ENCODE assay signal across 8 mouse cellular contexts in genomic region chr4:129641756-129642155, GRCm38 (mm10). TPM values are rescaled to one million over a fixed set of nuclear protein-coding genes. Genes with fewer than 3 reads are reported as not detected.
DNase-seq lines count a peak whose midpoint lies in the region; ATAC-seq and TF ChIP-seq lines count a peak whose summit lies in the region.

No protein-coding gene starts in this region.

- intact Hi-C loops in heart, postnatal 36 days (cut with DNase I), result no loop called here

- no peaks in the 10 kb centered on the region for H3K9me3 ChIP-seq in heart, embryonic 14.5 days (ENCODE audit: control insufficient read depth, low read length)
- no peaks in the 10 kb centered on the region for H3K9me3 ChIP-seq in MEL (replicated peaks; ENCODE audit: insufficient read depth, low read length)
- H3K9me3 ChIP-seq in forebrain, embryonic 11.5 days (ENCODE audit: control insufficient read depth, low read length), result no peaks in the 10 kb centered on the region
- no peaks in the 10 kb centered on the region for H3K9me3 ChIP-seq in limb, embryonic 14.5 days (ENCODE audit: control insufficient read depth, low read length)

- peaks cover 2 to 21% of the 10 kb centered on the region in 2 experiments; a peak in 3 of 4 replicates for H3K4me1 ChIP-seq in heart, embryonic 14.5 days (ENCODE audit: control insufficient read depth in 2 of 2, insufficient read depth in 2 of 2, low read length in 2 of 2)
- H3K4me1 ChIP-seq in MEL (ENCODE audit: control insufficient read depth in 1 of 2, insufficient read depth in 2 of 2, low read length in 2 of 2), result peaks cover 0 to 20% of the 10 kb centered on the region in 2 experiments; a peak in 2 of 4 replicates
- peaks cover 5% of the 10 kb centered on the region; the same call in 1 of the 2 replicates for H3K4me1 ChIP-seq in forebrain, embryonic 11.5 days (replicated peaks; ENCODE audit: control insufficient read depth, insufficient read depth, low read length)
- peaks cover 20% of the 10 kb centered on the region for H3K4me1 ChIP-seq in limb, embryonic 14.5 days (ENCODE audit: control insufficient read depth, insufficient read depth, low read length)

- H3K4me3 ChIP-seq in heart, embryonic 14.5 days (ENCODE audit: control insufficient read depth in 1 of 2, insufficient read depth in 1 of 2, low read depth in 1 of 2, low read length in 2 of 2), result no peak overlapping the region
- H3K4me3 ChIP-seq in MEL (ENCODE audit: control insufficient read depth in 1 of 2, insufficient read depth in 1 of 2, low read depth in 2 of 2, low read length in 2 of 2), result peak overlapping the region; percentile 40 to 49
- H3K4me3 ChIP-seq in forebrain, embryonic 11.5 days (ENCODE audit: low read depth, low read length), result no peak overlapping the region
- peak overlapping the region; percentile 55 for H3K4me3 ChIP-seq in limb, embryonic 14.5 days (replicated peaks; ENCODE audit: low read length)

- 57% methylated on average over 5 of the region's 5 CpGs for WGBS in heart, embryonic 14.5 days
- WGBS in forebrain, embryonic 11.5 days, result 54% methylated on average over 5 of the region's 5 CpGs
- WGBS in limb, embryonic 14.5 days, result 30% methylated on average over 5 of the region's 5 CpGs

- no peaks in the 10 kb centered on the region for H3K27me3 ChIP-seq in heart, embryonic 14.5 days (ENCODE audit: control insufficient read depth, insufficient read depth, low read length)
- H3K27me3 ChIP-seq in MEL (ENCODE audit: control insufficient read depth in 1 of 2, insufficient read depth in 2 of 2, low read length in 2 of 2), result no peaks in the 10 kb centered on the region
- H3K27me3 ChIP-seq in forebrain, embryonic 11.5 days (ENCODE audit: control insufficient read depth, insufficient read depth, low read length), result no peaks in the 10 kb centered on the region
- no peaks in the 10 kb centered on the region for H3K27me3 ChIP-seq in limb, embryonic 14.5 days (ENCODE audit: control insufficient read depth, insufficient read depth, low read length)

- TF ChIP-seq POLR2A in MEL (IDR thresholded peaks at IDR 0.05; ENCODE audit: control insufficient read depth in 1 of 2, insufficient read depth in 1 of 2, low read depth in 1 of 2, low read length in 2 of 2, poor library complexity in 1 of 2), result no peak
- no peak for TF ChIP-seq POLR2A in limb, embryonic 14.5 days (IDR thresholded peaks at IDR 0.05; ENCODE audit: borderline replicate concordance, extremely low read depth, insufficient read depth, insufficient read length)

- TF ChIP-seq EP300 in MEL (IDR thresholded peaks at IDR 0.05; ENCODE audit: low read depth in 1 of 2, low read length in 2 of 2), result no peak

- no peak for ATAC-seq in heart, embryonic 14.5 days (ENCODE audit: insufficient number of reproducible peaks, insufficient read depth, low FRiP score, low read depth)
- ATAC-seq in forebrain, embryonic 11.5 days (replicated peaks; ENCODE audit: low FRiP score), result no peak
- no peak for ATAC-seq in limb, embryonic 14.5 days (ENCODE audit: low FRiP score, low read depth)

- peaks cover 50% of the 10 kb centered on the region for H3K36me3 ChIP-seq in heart, embryonic 14.5 days (ENCODE audit: control insufficient read depth, insufficient read depth, low read length)
- peaks cover 5 to 11% of the 10 kb centered on the region in 2 experiments; a peak in 3 of 4 replicates for H3K36me3 ChIP-seq in MEL (ENCODE audit: control insufficient read depth in 1 of 2, insufficient read depth in 2 of 2, low read length in 2 of 2)
- peaks cover 11% of the 10 kb centered on the region; the same call in 1 of the 2 replicates for H3K36me3 ChIP-seq in forebrain, embryonic 11.5 days (ENCODE audit: control insufficient read depth, insufficient read depth, low read length)
- peaks cover 47% of the 10 kb centered on the region for H3K36me3 ChIP-seq in limb, embryonic 14.5 days (ENCODE audit: control insufficient read depth, insufficient read depth, low read length)

- peak overlapping the region; percentile 85 for H3K4me2 ChIP-seq in heart, embryonic 14.5 days (ENCODE audit: low read length)
- peak overlapping the region; percentile 15; the same call in 1 of the 2 replicates for H3K4me2 ChIP-seq in forebrain, embryonic 11.5 days (ENCODE audit: low read depth, low read length, severe bottlenecking)
- H3K4me2 ChIP-seq in limb, embryonic 14.5 days (replicated peaks; ENCODE audit: low read depth, low read length, severe bottlenecking), result peak overlapping the region; percentile 29

- H3K27ac ChIP-seq in heart, embryonic 14.5 days (replicated peaks in 1 of 2; ENCODE audit: control insufficient read depth in 1 of 2, insufficient read depth in 1 of 2, low read depth in 2 of 2, low read length in 2 of 2), result no peak overlapping the region
- peak overlapping the region; percentile 21; the same call in 1 of the 2 replicates for H3K27ac ChIP-seq in MEL (ENCODE audit: control insufficient read depth, low read depth, low read length)
- H3K27ac ChIP-seq in forebrain, embryonic 11.5 days (ENCODE audit: low read depth, low read length), result no peak overlapping the region
- 0 out of 2 replicates have a peak overlapping the region, but pooled peaks have one; percentile 43 for H3K27ac ChIP-seq in limb, embryonic 14.5 days (replicated peaks; ENCODE audit: low read depth, low read length)

- TF ChIP-seq CTCF in MEL (IDR thresholded peaks at IDR 0.05 in 2 of 3, conservative IDR thresholded peaks at IDR 0.05 in 1 of 3; ENCODE audit: control insufficient read depth in 1 of 3, insufficient read depth in 1 of 3, low read depth in 2 of 3, low read length in 3 of 3, poor library complexity in 1 of 3, severe bottlenecking in 1 of 3), result no peak

- peaks cover 20% of the 10 kb centered on the region for H3K79me2 ChIP-seq in MEL (ENCODE audit: control insufficient read depth, insufficient read depth, low read length, poor library complexity)

- peak overlapping the region; percentile 82; the same call in 1 of the 2 replicates for H3K9ac ChIP-seq in heart, embryonic 14.5 days (ENCODE audit: low read length)
- H3K9ac ChIP-seq in MEL (ENCODE audit: control insufficient read depth, low read depth, low read length, poor library complexity, severe bottlenecking), result peak overlapping the region; percentile 66
- H3K9ac ChIP-seq in forebrain, embryonic 11.5 days (ENCODE audit: low read length), result no peak overlapping the region
- 0 out of 2 replicates have a peak overlapping the region, but pooled peaks have one; percentile 1 for H3K9ac ChIP-seq in limb, embryonic 14.5 days (ENCODE audit: low read depth, low read length, severe bottlenecking)

- no peak for TF ChIP-seq RAD21 in MEL (IDR thresholded peaks at IDR 0.05; ENCODE audit: low read depth, low read length)

- DNase-seq in heart, postnatal 36 days, result no peak
- peak; percentile 39 for DNase-seq in MEL (ENCODE audit: low read depth, low spot score)
- no peak for DNase-seq in forebrain, embryonic 11.5 days (ENCODE audit: low spot score)
- peak; percentile 35 for DNase-seq in limb, embryonic 14.5 days (ENCODE audit: low spot score)
- DNase-seq in spleen, adult 12 weeks (ENCODE audit: low spot score), result no peak
- no peak for DNase-seq in urinary bladder, postnatal 36 days (ENCODE audit: low spot score in 2 of 2)
- DNase-seq in layer of hippocampus, adult 11-12 months (ENCODE audit: low spot score), result no peak

RNA-seq across cellular contexts. Expression of gene Txlna, which starts 0.9 kb away (rescaled TPM):
- 51.5 and 56.4 TPM in 2 replicates for polyA plus RNA-seq in heart, embryonic 14.5 days (2014; fragmentation: Nextera tagmentation; extraction: Ambion mirVana)
- total RNA-seq in heart, postnatal 36 days (2021), result 10 to 100 TPM; 23.9 to 32.0 TPM
- 68.0 and 69.5 TPM in 2 replicates for total RNA-seq in MEL (2012; rRNA removed)
- 10 to 100 TPM in 1 of 2 experiments, not detected in 1; 68.9 TPM for polyA plus RNA-seq in MEL (2012; ENCODE audit: insufficient read depth in 1 of 2, insufficient read length in 2 of 2, low read depth in 1 of 2, low replicate concordance in 2 of 2, missing spikeins in 1 of 2)
- polyA plus RNA-seq in forebrain, embryonic 11.5 days (2014; fragmentation: Nextera tagmentation; extraction: Ambion mirVana), result 109 and 115 TPM in 2 replicates
- 80.3 and 82.6 TPM in 2 replicates for polyA plus RNA-seq in limb, embryonic 14.5 days (2012; rRNA removed)
- polyA plus RNA-seq in limb, embryonic 14.5 days (2014; fragmentation: Nextera tagmentation; extraction: Ambion mirVana), result 108 and 112 TPM in 2 replicates

RNA-seq across cellular contexts. Expression of gene Ccdc28b, which starts 18.0 kb away (rescaled TPM):
- 49.8 and 53.3 TPM in 2 replicates for polyA plus RNA-seq in heart, embryonic 14.5 days (2014; fragmentation: Nextera tagmentation; extraction: Ambion mirVana)
- total RNA-seq in heart, postnatal 36 days (2021), result 10 to 100 TPM; 21.1 to 26.9 TPM
- 18.3 and 21.4 TPM in 2 replicates for total RNA-seq in MEL (2012; rRNA removed)
- 10 to 100 TPM in 1 of 2 experiments, not detected in 1; 29.1 TPM for polyA plus RNA-seq in MEL (2012; ENCODE audit: insufficient read depth in 1 of 2, insufficient read length in 2 of 2, low read depth in 1 of 2, low replicate concordance in 2 of 2, missing spikeins in 1 of 2)
- polyA plus RNA-seq in forebrain, embryonic 11.5 days (2014; fragmentation: Nextera tagmentation; extraction: Ambion mirVana), result 57.6 and 66.1 TPM in 2 replicates
- polyA plus RNA-seq in limb, embryonic 14.5 days (2012; rRNA removed), result 34.7 and 51.0 TPM in 2 replicates
- polyA plus RNA-seq in limb, embryonic 14.5 days (2014; fragmentation: Nextera tagmentation; extraction: Ambion mirVana), result 42.8 and 45.7 TPM in 2 replicates

RNA-seq across cellular contexts. Expression of gene Iqcc, which starts 22.9 kb away (rescaled TPM):
- 24.1 and 25.1 TPM in 2 replicates for polyA plus RNA-seq in heart, embryonic 14.5 days (2014; fragmentation: Nextera tagmentation; extraction: Ambion mirVana)
- 10 to 100 TPM; 14.4 to 18.7 TPM for total RNA-seq in heart, postnatal 36 days (2021)
- 13.6 and 15.4 TPM in 2 replicates for total RNA-seq in MEL (2012; rRNA removed)
- polyA plus RNA-seq in MEL (2012; ENCODE audit: insufficient read depth in 1 of 2, insufficient read length in 2 of 2, low read depth in 1 of 2, low replicate concordance in 2 of 2, missing spikeins in 1 of 2), result 10 to 100 TPM in 1 of 2 experiments, not detected in 1; 18.5 TPM
- 25.4 and 27.2 TPM in 2 replicates for polyA plus RNA-seq in forebrain, embryonic 11.5 days (2014; fragmentation: Nextera tagmentation; extraction: Ambion mirVana)
- polyA plus RNA-seq in limb, embryonic 14.5 days (2012; rRNA removed), result 28.6 and 35.5 TPM in 2 replicates
- polyA plus RNA-seq in limb, embryonic 14.5 days (2014; fragmentation: Nextera tagmentation; extraction: Ambion mirVana), result 23.2 and 28.6 TPM in 2 replicates

RNA-seq across cellular contexts. Expression of gene Dcdc2b, which starts 27.7 kb away (rescaled TPM):
- 1.1 and 2.6 TPM in 2 replicates for polyA plus RNA-seq in heart, embryonic 14.5 days (2014; fragmentation: Nextera tagmentation; extraction: Ambion mirVana)
- under 1 TPM; 0.44 to 0.95 TPM for total RNA-seq in heart, postnatal 36 days (2021)
- total RNA-seq in MEL (2012; rRNA removed), result 0.26 TPM in 1 of 2 replicates, not detected in the other
- polyA plus RNA-seq in MEL (2012; ENCODE audit: insufficient read depth in 1 of 2, insufficient read length in 2 of 2, low read depth in 1 of 2, low replicate concordance in 2 of 2, missing spikeins in 1 of 2), result 1 to 10 TPM in 1 of 2 experiments, not detected in 1; 1.3 TPM
- 2.5 and 2.6 TPM in 2 replicates for polyA plus RNA-seq in forebrain, embryonic 11.5 days (2014; fragmentation: Nextera tagmentation; extraction: Ambion mirVana)
- polyA plus RNA-seq in limb, embryonic 14.5 days (2012; rRNA removed), result 3.0 and 5.2 TPM in 2 replicates
- polyA plus RNA-seq in limb, embryonic 14.5 days (2014; fragmentation: Nextera tagmentation; extraction: Ambion mirVana), result 2.5 and 3.4 TPM in 2 replicates

RNA-seq across cellular contexts. Expression of gene Kpna6, which starts 30.8 kb away (rescaled TPM):
- polyA plus RNA-seq in heart, embryonic 14.5 days (2014; fragmentation: Nextera tagmentation; extraction: Ambion mirVana), result 11.5 and 14.2 TPM in 2 replicates
- total RNA-seq in heart, postnatal 36 days (2021), result 10 to 100 TPM; 63.3 to 73.1 TPM
- total RNA-seq in MEL (2012; rRNA removed), result 15.9 and 18.0 TPM in 2 replicates
- 10 to 100 TPM; 19.6 to 66.5 TPM for polyA plus RNA-seq in MEL (2012; ENCODE audit: insufficient read depth in 1 of 2, insufficient read length in 2 of 2, low read depth in 1 of 2, low replicate concordance in 2 of 2, missing spikeins in 1 of 2)
- polyA plus RNA-seq in forebrain, embryonic 11.5 days (2014; fragmentation: Nextera tagmentation; extraction: Ambion mirVana), result 12.0 and 13.9 TPM in 2 replicates
- 35.2 and 40.5 TPM in 2 replicates for polyA plus RNA-seq in limb, embryonic 14.5 days (2012; rRNA removed)
- polyA plus RNA-seq in limb, embryonic 14.5 days (2014; fragmentation: Nextera tagmentation; extraction: Ambion mirVana), result 14.6 and 15.2 TPM in 2 replicates

Comparison
In these comparisons a context has a peak if more than half of its experiments do, and no peak if none do; other contexts are left out.
1. H3K27ac ChIP-seq: peak in MEL (single experiment) and limb, embryonic 14.5 days (single experiment); none in heart, embryonic 14.5 days (0 of 2) and forebrain, embryonic 11.5 days (single experiment).
2. H3K4me2 ChIP-seq: peak in every context shown above with its lines; median percentile 85 in heart, embryonic 14.5 days; 29 in limb, embryonic 14.5 days; 15 in forebrain, embryonic 11.5 days.
3. H3K4me3 ChIP-seq: peak in MEL (2 of 2) and limb, embryonic 14.5 days (single experiment); none in heart, embryonic 14.5 days (0 of 2) and forebrain, embryonic 11.5 days (single experiment).
4. DNase-seq: peak in MEL (single experiment) and limb, embryonic 14.5 days (single experiment); none in heart, postnatal 36 days (0 of 2), forebrain, embryonic 11.5 days (single experiment), spleen, adult 12 weeks (single experiment), urinary bladder, postnatal 36 days (0 of 2) and layer of hippocampus, adult 11-12 months (single experiment).